Mouse (Mus musculus): ENCODE data around the gene Hist1h4h.

GRCm38 (mm10) chr13:23530901-23531875 lies at the start of gene Hist1h4h:
- TF ChIP-seq POLR2A (IDR thresholded peaks at IDR 0.05; ENCODE audit: control insufficient read depth, extremely low read depth, insufficient read depth, low read length, poor library complexity) (peak; percentile 98), CTCF (IDR thresholded peaks at IDR 0.05; ENCODE audit: borderline replicate concordance, control insufficient read depth, extremely low read depth, insufficient read depth, low read length, poor library complexity) (0 out of 2 replicates have a peak, but pooled peaks have one; percentile 25)
